Mouse (Mus musculus) limb, embryonic 13.5 days (tissue): ENCODE data around the gene Pidd1. TPM values are rescaled to one million over a fixed set of nuclear protein-coding genes. Genes with fewer than 3 reads are reported as not detected.

Experiments
- ATAC-seq: fragments of 200-750 bp; cut with Nextera tagmentation; 2 replicates; pipeline ENCODE4 v1.8.0; 2017; ENCODE audit warnings: low read depth, moderate number of reproducible peaks, moderate TSS enrichment; ENCODE audit not compliant: low FRiP score
- H3K27ac ChIP-seq: fragments of 300-500 bp; sonication (generic); 2 replicates; pipeline ENCODE4 v1.5.1; 2015; ENCODE audit warnings: inconsistent platforms, mild to moderate bottlenecking, moderate library complexity
- H3K27me3 ChIP-seq: fragments of 300-500 bp; sonication (generic); 2 replicates; pipeline ENCODE4 v1.6.1; 2015; ENCODE audit warnings: mild to moderate bottlenecking, inconsistent platforms
- H3K36me3 ChIP-seq: fragments of 300-500 bp; sonication (generic); 2 replicates; pipeline ENCODE4 v1.6.1; 2015; ENCODE audit warnings: inconsistent platforms, mild to moderate bottlenecking, moderate library complexity
- H3K4me1 ChIP-seq: fragments of 300-500 bp; sonication (generic); 2 replicates; pipeline ENCODE4 v1.6.1; 2015; ENCODE audit warnings: inconsistent platforms
- H3K4me2 ChIP-seq: fragments of 300-500 bp; sonication (generic); replicated peaks from 2 replicates; pipeline ENCODE4 v1.6.1; 2015; ENCODE audit warnings: inconsistent platforms, mild to moderate bottlenecking, moderate library complexity
- H3K4me3 ChIP-seq: fragments of 300-500 bp; sonication (generic); 2 replicates; pipeline ENCODE4 v1.5.1; 2015; ENCODE audit warnings: moderate library complexity, mild to moderate bottlenecking, inconsistent platforms
- H3K9ac ChIP-seq: fragments of 300-500 bp; sonication (generic); 2 replicates; pipeline ENCODE4 v1.6.1; 2015; ENCODE audit warnings: mild to moderate bottlenecking, inconsistent platforms
- H3K9me3 ChIP-seq: fragments of 300-500 bp; sonication (generic); 2 replicates; pipeline ENCODE4 v1.6.1; 2016; ENCODE audit warnings: inconsistent platforms
- WGBS: fragments of 180-500 bp; shearing (Covaris S2); methylation state at CpG from one replicate; pipeline ENCODE4 v1.1.7; 2015; 5-methylcytosine and 5-hydroxymethylcytosine counted together
- polyA plus RNA-seq: library from polyadenylated mRNA; unstranded; fragments of >200 nt; fragmentation: Nextera tagmentation; extraction: Ambion mirVana; gene quantifications from 2 replicates; pipeline ENCODE4 v1.2.1, GENCODE M21; 2015

The Pidd1 gene
- polyA plus RNA-seq, 1 experiment from 2014 or later: 11.7 TPM

GRCm38 (mm10) chr7:141439140-141439679 is 4.6 kb downstream of the Pidd1 start:
- 91% methylated on average over 10 of the region's 10 CpGs for WGBS
- H3K36me3 ChIP-seq: peaks cover 44% of the 10 kb centered on the region
- H3K4me1 ChIP-seq: peaks cover 57% of the 10 kb centered on the region

DNA sequence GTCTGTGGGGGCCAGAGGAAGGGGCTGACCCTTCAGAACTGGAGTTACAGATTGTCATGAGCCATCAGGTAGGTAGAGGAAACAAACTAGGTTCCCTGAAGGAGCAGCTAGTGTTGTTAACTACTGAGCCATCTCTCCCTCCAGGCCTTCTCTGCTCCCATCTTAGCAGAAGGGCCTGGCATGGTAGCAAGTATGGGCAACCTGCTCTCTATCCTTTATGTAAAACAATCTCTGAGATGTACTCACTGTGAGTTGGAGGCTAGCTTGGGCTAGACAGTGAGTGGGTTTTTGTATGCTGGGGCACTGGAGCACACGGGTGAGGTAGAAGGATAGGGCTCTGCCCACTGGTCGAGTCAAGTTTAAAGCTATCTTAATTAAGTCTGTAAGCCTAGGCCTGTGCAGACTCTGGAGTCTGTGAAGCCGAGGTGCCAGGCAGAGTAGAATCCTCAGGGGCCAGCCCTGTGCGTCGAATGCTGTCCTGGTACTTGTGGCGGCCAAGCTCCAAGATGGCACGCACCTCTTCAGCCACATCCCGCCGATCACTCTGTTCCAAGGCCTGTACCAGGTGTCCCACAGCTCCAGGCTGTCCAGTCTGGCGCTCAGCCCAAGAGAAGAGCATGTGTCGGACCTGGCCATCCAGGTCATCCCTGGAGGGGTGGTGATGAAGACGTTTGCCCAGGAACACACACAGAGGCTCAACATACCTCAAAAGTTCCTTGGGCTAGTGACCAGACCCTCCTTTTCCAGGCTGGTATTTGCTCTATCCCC is 5.4 kb downstream of the Pidd1 start:
- WGBS: 91% methylated on average over 12 of the region's 12 CpGs
- Histone ChIP-seq H3K4me3 (no peak overlapping the region), H3K36me3 (peaks cover 50% of the 10 kb centered on the region), H3K4me1 (peaks cover 60% of the 10 kb centered on the region), H3K9me3 (no peaks in the 10 kb centered on the region), H3K27me3 (no peaks in the 10 kb centered on the region), H3K4me2 (no peak overlapping the region), H3K9ac (peak overlapping the region; percentile 35; the same call in 1 of the 2 replicates), H3K27ac (no peak overlapping the region)
- no peak for ATAC-seq

More at GRCm38 (mm10) chr7:141439140-141439679, 4.6 kb downstream of the Pidd1 start:
- Histone ChIP-seq H3K4me3 (no peak overlapping the region), H3K27me3 (no peaks in the 10 kb centered on the region), H3K9ac (0 out of 2 replicates have a peak overlapping the region, but pooled peaks have one; percentile 35), H3K9me3 (no peaks in the 10 kb centered on the region), H3K4me2 (no peak overlapping the region), H3K27ac (no peak overlapping the region)
- ATAC-seq: no peak

DNA sequence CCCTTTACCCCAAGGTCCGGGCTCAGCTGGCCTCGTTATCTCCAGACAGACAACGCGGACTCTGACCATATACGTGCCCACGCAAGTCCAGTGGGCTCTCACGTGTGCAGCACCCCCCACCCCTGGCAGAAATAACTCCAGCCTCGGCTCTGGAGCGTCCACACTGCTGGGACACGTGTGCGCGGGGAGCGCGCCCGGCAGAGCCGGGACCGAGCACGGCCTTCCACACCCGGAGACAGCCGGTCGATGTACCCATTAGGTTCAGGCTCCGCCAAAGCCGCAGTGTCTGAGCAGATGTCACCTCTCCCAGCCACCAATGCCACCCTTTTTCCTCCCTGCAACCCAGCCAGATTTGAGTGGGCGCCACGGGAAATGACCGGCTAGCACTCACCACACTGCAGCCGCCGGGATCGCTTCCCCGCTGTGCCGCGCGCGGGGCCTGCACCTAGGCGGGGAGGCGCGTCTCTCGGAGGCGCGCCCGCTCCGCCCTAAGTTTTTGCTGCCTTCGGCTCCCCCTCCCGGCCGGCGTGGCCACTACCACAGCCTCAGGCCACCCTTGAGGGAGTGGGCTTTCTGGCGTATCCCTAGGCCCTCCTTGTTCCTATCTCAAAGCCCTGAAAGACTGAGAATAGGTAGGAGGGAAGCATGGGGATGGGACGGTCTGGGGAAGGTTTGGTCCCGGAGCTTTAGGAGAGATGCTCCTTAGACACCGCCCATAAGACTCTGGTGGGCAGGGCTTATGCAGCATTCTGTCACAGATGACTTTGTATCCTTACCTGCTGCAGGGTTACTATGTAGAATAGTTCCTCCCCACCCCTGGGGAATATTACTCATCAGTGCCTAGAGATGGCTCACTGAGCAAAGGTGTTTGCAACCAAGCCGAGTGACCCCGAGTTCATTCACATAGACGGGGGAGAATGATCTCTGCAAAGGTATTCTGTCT is 6.4 kb downstream of the Pidd1 start, which contains the start of gene Slc25a22:
TSS of gene Slc25a22 (minus strand) at position 715 of the 943 bp plus-strand sequence.
- Histone ChIP-seq H3K4me1 (peaks cover 53% of the 10 kb centered on the region), H3K4me2 (peak within 1 kb of the TSS; percentile 90), H3K9me3 (no peaks in the 10 kb centered on the region), H3K27me3 (no peaks in the 10 kb centered on the region), H3K9ac (peak within 1 kb of the TSS; percentile 85), H3K36me3 (peaks cover 59% of the 10 kb centered on the region), H3K4me3 (peak within 1 kb of the TSS; percentile 61), H3K27ac (peak within 1 kb of the TSS; percentile 48; the same call in 1 of the 2 replicates)
- ATAC-seq: peak; percentile 82
- 5% methylated on average over 53 of the region's 53 CpGs for WGBS

DNA sequence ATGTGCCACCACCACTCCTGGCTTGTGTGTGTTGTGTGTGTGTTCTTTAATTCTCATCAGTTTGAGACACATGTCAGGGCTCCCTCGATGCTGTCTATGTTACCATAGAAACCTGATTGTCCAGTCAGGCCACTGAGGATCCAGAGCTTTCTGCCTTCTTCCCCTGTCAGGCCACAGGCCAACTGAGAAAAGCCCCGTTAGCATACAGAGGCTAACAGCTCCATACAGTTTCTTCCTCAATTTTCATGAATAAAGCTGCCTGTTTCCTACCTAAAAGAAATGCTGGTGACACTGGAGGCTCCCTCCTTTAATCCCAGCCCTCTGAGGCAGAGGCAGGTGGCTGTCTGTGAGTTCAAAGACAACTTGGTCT is 7.3 kb downstream of the Pidd1 start:
- no peak for ATAC-seq
- Histone ChIP-seq H3K9ac (peak overlapping the region; percentile 85), H3K4me3 (peak overlapping the region; percentile 61), H3K27me3 (no peaks in the 10 kb centered on the region), H3K36me3 (peaks cover 60% of the 10 kb centered on the region), H3K27ac (no peak overlapping the region; the same call in 1 of the 2 replicates), H3K4me1 (peaks cover 45% of the 10 kb centered on the region), H3K9me3 (no peaks in the 10 kb centered on the region), H3K4me2 (peak overlapping the region; percentile 90)
- WGBS: 76% methylated on average over 2 of the region's 2 CpGs

DNA sequence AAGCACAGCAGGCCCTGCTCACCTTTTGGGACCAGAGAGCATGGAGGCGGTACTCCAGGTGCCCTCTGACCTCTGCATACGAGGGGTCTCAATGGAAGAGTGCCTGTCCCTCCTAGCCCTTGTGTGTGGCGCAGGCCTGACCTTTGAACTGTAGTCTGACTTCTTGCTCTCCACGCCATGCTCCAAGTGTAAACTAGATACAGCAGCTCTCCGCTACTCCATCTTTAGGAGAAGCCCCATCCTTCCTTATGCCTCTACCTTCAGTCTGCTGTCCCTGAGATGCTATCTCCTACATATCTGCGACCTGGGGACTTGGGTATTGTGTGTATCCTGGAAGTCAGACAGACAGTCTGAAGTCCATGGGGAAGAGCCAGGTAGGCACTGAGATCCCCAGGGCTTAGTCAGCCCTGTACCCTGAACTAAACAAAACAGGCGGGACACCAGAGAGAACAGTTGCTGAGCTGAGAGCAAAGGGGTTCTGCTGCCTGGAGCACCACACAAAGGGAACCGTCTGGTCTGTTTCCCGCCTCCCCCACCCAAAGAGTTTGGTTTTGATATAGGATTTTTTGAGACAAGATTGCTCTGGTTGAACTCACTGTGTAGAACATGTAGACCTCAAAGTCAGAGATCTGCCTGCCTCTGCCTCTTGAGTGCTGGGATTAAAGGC is 7.8 kb downstream of the Pidd1 start:
- H3K36me3 ChIP-seq: peaks cover 60% of the 10 kb centered on the region
- H3K4me2 ChIP-seq: peak overlapping the region; percentile 90
- no peak for ATAC-seq
- no peak overlapping the region for H3K9ac ChIP-seq
- 81% methylated on average over 9 of the region's 9 CpGs for whole genome bisulfite sequencing
- no peak overlapping the region for H3K27ac ChIP-seq
- H3K4me3 ChIP-seq: peak overlapping the region; percentile 61
- no peaks in the 10 kb centered on the region for H3K27me3 ChIP-seq
- H3K9me3 ChIP-seq: no peaks in the 10 kb centered on the region
- H3K4me1 ChIP-seq: peaks cover 43% of the 10 kb centered on the region

DNA sequence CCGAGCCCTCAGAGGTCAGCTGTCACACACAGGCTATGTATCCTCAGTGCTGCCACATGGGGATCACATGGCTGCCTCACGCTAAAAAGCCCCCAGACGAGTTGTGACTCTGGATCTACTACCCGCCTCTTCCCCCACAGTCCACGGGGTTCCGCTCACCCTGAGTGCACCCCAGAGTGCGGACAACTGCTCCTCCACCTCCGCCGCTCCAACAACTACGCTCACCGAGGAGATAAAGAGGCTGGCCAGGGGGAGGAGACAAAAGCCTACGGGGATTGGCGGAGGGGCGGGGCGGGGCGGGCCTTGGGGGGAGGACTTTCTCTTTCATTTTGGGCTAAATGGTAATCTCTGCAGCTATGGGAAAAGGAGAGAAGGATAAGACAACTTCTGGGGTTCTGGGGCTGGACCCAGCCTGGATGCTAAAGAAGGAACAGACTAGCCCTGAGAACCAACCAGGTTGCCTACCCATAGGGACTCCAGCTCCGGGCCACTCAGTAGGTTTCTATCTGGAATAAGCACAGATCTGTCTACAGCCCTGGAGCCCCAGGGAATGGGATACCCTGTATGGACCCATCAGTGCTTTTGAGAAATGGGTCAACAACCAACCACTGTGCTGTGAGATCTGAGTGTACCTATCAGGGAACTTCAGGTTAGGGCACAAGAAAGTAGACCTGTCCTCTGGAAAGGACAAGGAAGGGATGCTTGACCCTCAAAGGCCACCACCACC is 8.5 kb downstream of the Pidd1 start:
- Histone ChIP-seq H3K9ac (peak overlapping the region; percentile 72), H3K9me3 (no peaks in the 10 kb centered on the region), H3K4me1 (peaks cover 40% of the 10 kb centered on the region), H3K27ac (0 out of 2 replicates have a peak overlapping the region, but pooled peaks have one; percentile 3), H3K4me2 (peak overlapping the region; percentile 90), H3K27me3 (no peaks in the 10 kb centered on the region), H3K4me3 (peak overlapping the region; percentile 55), H3K36me3 (peaks cover 60% of the 10 kb centered on the region)
- 6% methylated on average over 17 of the region's 17 CpGs for WGBS
- no peak for ATAC-seq

- Histone ChIP-seq H3K4me2 (peak overlapping the region; percentile 90), H3K27me3 (no peaks in the 10 kb centered on the region), H3K9ac (peak overlapping the region; percentile 72), H3K36me3 (peaks cover 56% of the 10 kb centered on the region), H3K4me1 (peaks cover 48% of the 10 kb centered on the region), H3K27ac (0 out of 2 replicates have a peak overlapping the region, but pooled peaks have one; percentile 3), H3K9me3 (no peaks in the 10 kb centered on the region), H3K4me3 (peak overlapping the region; percentile 55)
- 11% methylated on average over 8 of the region's 8 CpGs for WGBS
- no peak for ATAC-seq
Observed at GRCm38 (mm10) chr7:141434464-141434863, 9.4 kb downstream of the Pidd1 start.

- Histone ChIP-seq H3K9me3 (no peaks in the 10 kb centered on the region), H3K4me1 (peaks cover 55% of the 10 kb centered on the region), H3K36me3 (peaks cover 49% of the 10 kb centered on the region), H3K27me3 (no peaks in the 10 kb centered on the region), H3K27ac (no peak overlapping the region), H3K4me3 (peak overlapping the region; percentile 55), H3K9ac (peak overlapping the region; percentile 72), H3K4me2 (peak overlapping the region; percentile 90)
- 72% methylated on average over 15 of the region's 15 CpGs for WGBS
- ATAC-seq: no peak
Observed at GRCm38 (mm10) chr7:141433517-141434400, 10.1 kb downstream of the Pidd1 start.

- Histone ChIP-seq H3K27ac (no peak overlapping the region), H3K27me3 (no peaks in the 10 kb centered on the region), H3K9me3 (no peaks in the 10 kb centered on the region), H3K4me1 (peaks cover 60% of the 10 kb centered on the region), H3K36me3 (peaks cover 40% of the 10 kb centered on the region), H3K9ac (peak overlapping the region; percentile 72), H3K4me3 (no peak overlapping the region), H3K4me2 (peak overlapping the region; percentile 90; the same call in 1 of the 2 replicates)
- no peak for ATAC-seq
- 85% methylated on average over 6 of the region's 6 CpGs for WGBS
Observed at GRCm38 (mm10) chr7:141432741-141433516, 10.9 kb downstream of the Pidd1 start.

DNA sequence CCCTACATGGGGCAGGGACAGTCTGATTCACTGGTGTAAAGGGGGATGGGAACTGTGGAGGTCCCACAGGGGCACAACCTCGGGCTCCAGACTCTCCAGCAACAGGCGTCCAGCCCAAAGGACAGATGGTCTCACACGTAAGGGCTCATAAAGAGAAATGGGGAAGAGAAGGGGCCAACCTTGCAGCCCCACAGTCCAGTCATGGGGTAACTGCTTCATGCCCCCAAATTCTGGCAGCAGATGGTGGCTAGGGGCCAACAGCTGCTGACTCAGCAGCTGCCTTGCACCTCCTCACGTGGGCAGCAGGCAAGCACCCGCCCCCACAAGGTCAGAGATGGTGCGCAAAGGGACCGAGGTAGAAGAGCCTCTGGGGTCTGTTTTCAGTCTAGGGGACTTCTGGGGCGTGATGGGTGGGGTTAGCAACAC is 11.6 kb downstream of the Pidd1 start:
- no peak overlapping the region for H3K4me3 ChIP-seq
- H3K9me3 ChIP-seq: no peaks in the 10 kb centered on the region
- peaks cover 60% of the 10 kb centered on the region for H3K4me1 ChIP-seq
- H3K27ac ChIP-seq: no peak overlapping the region
- peaks cover 40% of the 10 kb centered on the region for H3K36me3 ChIP-seq
- H3K4me2 ChIP-seq: no peak overlapping the region
- no peak overlapping the region for H3K9ac ChIP-seq
- WGBS: 81% methylated on average over 8 of the region's 8 CpGs
- H3K27me3 ChIP-seq: no peaks in the 10 kb centered on the region
- ATAC-seq: no peak
